Mouse (Mus musculus): ENCODE data around the gene Gm21897.
"Not testable (repeated sequence)": the region's sequence is repeated elsewhere in the genome, so short reads cannot be mapped to it uniquely, and the experiment has no call there.

Gm21897 gene

GRCm38 (mm10) chr16:15317158-15317557 is at the start of gene Gm21897:
Gene Gm21897, plus strand, starts transcription at chr16:15317458.
- not testable (repeated sequence) for DNase-seq (ENCODE audit: inconsistent ontology term)

GRCm38 (mm10) chr16:15272291-15272690 is 45.0 kb upstream of the Gm21897 start:
- no peak for DNase-seq (ENCODE audit: inconsistent ontology term)

GRCm38 (mm10) chr16:15277461-15277860 is 39.8 kb upstream of the Gm21897 start:
- DNase-seq (ENCODE audit: inconsistent ontology term): no peak

GRCm38 (mm10) chr16:15293041-15293440 is 24.2 kb upstream of the Gm21897 start:
- DNase-seq (ENCODE audit: inconsistent ontology term): no peak

GRCm38 (mm10) chr16:15294289-15294688 is 23.0 kb upstream of the Gm21897 start:
- DNase-seq (ENCODE audit: inconsistent ontology term): peak; percentile 72

- DNase-seq (ENCODE audit: inconsistent ontology term): no peak
Measured at GRCm38 (mm10) chr16:15294911-15295659, 22.2 kb upstream of the Gm21897 start.

- DNase-seq (ENCODE audit: inconsistent ontology term): no peak
Measured at GRCm38 (mm10) chr16:15334526-15334925, 17.3 kb downstream of the Gm21897 start.

GRCm38 (mm10) chr16:15339051-15339450 is 21.8 kb downstream of the Gm21897 start:
- peak; percentile 31 for DNase-seq (ENCODE audit: inconsistent ontology term)

GRCm38 (mm10) chr16:15346045-15346444 is 28.8 kb downstream of the Gm21897 start:
- DNase-seq (ENCODE audit: inconsistent ontology term): no peak

GRCm38 (mm10) chr16:15349381-15349780 is 32.1 kb downstream of the Gm21897 start:
- DNase-seq (ENCODE audit: inconsistent ontology term): no peak

GRCm38 (mm10) chr16:15351301-15351700 is 34.0 kb downstream of the Gm21897 start:
- peak; percentile 73 for DNase-seq (ENCODE audit: inconsistent ontology term)

- no peak for DNase-seq (ENCODE audit: inconsistent ontology term)
Measured at GRCm38 (mm10) chr16:15352320-15352719, 35.1 kb downstream of the Gm21897 start.

- DNase-seq (ENCODE audit: inconsistent ontology term): no peak
Measured at GRCm38 (mm10) chr16:15354901-15355300, 37.6 kb downstream of the Gm21897 start.

- peak; percentile 79 for DNase-seq (ENCODE audit: inconsistent ontology term)
Measured at GRCm38 (mm10) chr16:15355339-15355738, 38.1 kb downstream of the Gm21897 start.

GRCm38 (mm10) chr16:15357766-15358165 is 40.5 kb downstream of the Gm21897 start:
- DNase-seq (ENCODE audit: inconsistent ontology term): peak; percentile 37

GRCm38 (mm10) chr16:15359110-15359782 is 42.0 kb downstream of the Gm21897 start:
- DNase-seq (ENCODE audit: inconsistent ontology term): no peak

GRCm38 (mm10) chr16:15360825-15361224 is 43.6 kb downstream of the Gm21897 start:
- no peak for DNase-seq (ENCODE audit: inconsistent ontology term)

All from Muller cell, postnatal 12 days (primary cell).